In genomic region chr5:110780761-110781528, GRCm38 (mm10) we compare ENCODE assay signal across 8 mouse cellular contexts. TPM values are rescaled to one million over a fixed set of nuclear protein-coding genes. Genes with fewer than 3 reads are reported as not detected.
A peak's percentile ranks its signal among the peaks of the same experiment; 100 is the strongest.
DNase-seq lines count a peak whose midpoint lies in the region; ATAC-seq and TF ChIP-seq lines count a peak whose summit lies in the region.

No protein-coding gene starts in this region.

- WGBS in kidney, embryonic 15.5 days: 47% methylated on average over 10 of the region's 10 CpGs
- 57% methylated on average over 10 of the region's 10 CpGs for WGBS in heart, postnatal 0 days
- 61% methylated on average over 10 of the region's 10 CpGs for WGBS in liver, embryonic 16.5 days (ENCODE audit: insufficient replicate concordance)

- peaks cover 42% of the 10 kb centered on the region for H3K36me3 ChIP-seq in kidney, embryonic 15.5 days
- peaks cover 23% of the 10 kb centered on the region for H3K36me3 ChIP-seq in heart, postnatal 0 days (replicated peaks; ENCODE audit: control insufficient read depth, insufficient read depth, low read length)
- H3K36me3 ChIP-seq in liver, embryonic 16.5 days (ENCODE audit: control insufficient read depth, insufficient read depth): peaks cover 5% of the 10 kb centered on the region

- TF ChIP-seq CTCF in bone marrow macrophage, adult 2 months (IDR thresholded peaks at IDR 0.05; ENCODE audit: low read depth, low read length): no peak
- no peak for TF ChIP-seq CTCF in heart, postnatal 0 days (IDR thresholded peaks at IDR 0.05; ENCODE audit: low read depth)

- TF ChIP-seq EP300 in heart, postnatal 0 days (IDR thresholded peaks at IDR 0.05; ENCODE audit: low read depth): no peak

- peak overlapping the region; percentile 75 for H3K27ac ChIP-seq in kidney, embryonic 15.5 days
- no peak overlapping the region for H3K27ac ChIP-seq in bone marrow macrophage, adult 2 months (ENCODE audit: insufficient read depth, low read depth, low read length)
- H3K27ac ChIP-seq in heart, postnatal 0 days (ENCODE audit: low read depth): 0 out of 2 replicates have a peak overlapping the region, but pooled peaks have one; percentile 32
- H3K27ac ChIP-seq in liver, embryonic 16.5 days (ENCODE audit: low read length): peak overlapping the region; percentile 92

- TF ChIP-seq POLR2A in bone marrow macrophage, adult 2 months (IDR thresholded peaks at IDR 0.05; ENCODE audit: borderline replicate concordance, low read depth, low read length): no peak

- peak overlapping the region; percentile 91 for H3K4me3 ChIP-seq in kidney, embryonic 15.5 days (replicated peaks)
- H3K4me3 ChIP-seq in bone marrow macrophage, adult 2 months (ENCODE audit: insufficient read depth, low read length): peak overlapping the region; percentile 98
- peak overlapping the region; percentile 85 for H3K4me3 ChIP-seq in heart, postnatal 0 days (ENCODE audit: low read depth, low read length)
- H3K4me3 ChIP-seq in liver, embryonic 16.5 days (ENCODE audit: low read depth, low read length): peak overlapping the region; percentile 77

- peak; percentile 64; the same call in 1 of the 2 replicates for ATAC-seq in kidney, embryonic 15.5 days (replicated peaks; ENCODE audit: low FRiP score)
- peak; percentile 49; the same call in 1 of the 2 replicates for ATAC-seq in heart, postnatal 0 days (ENCODE audit: insufficient read depth, low read depth)
- ATAC-seq in liver, embryonic 16.5 days (ENCODE audit: low read depth): peak; percentile 6; the same call in 1 of the 2 replicates

- no peaks in the 10 kb centered on the region for H3K27me3 ChIP-seq in kidney, embryonic 15.5 days
- H3K27me3 ChIP-seq in heart, postnatal 0 days (ENCODE audit: control insufficient read depth, insufficient read depth, low read length): no peaks in the 10 kb centered on the region
- H3K27me3 ChIP-seq in liver, embryonic 16.5 days (ENCODE audit: control insufficient read depth, insufficient read depth, low read depth, low read length): no peaks in the 10 kb centered on the region

- peaks cover 23% of the 10 kb centered on the region for H3K4me1 ChIP-seq in kidney, embryonic 15.5 days
- H3K4me1 ChIP-seq in bone marrow macrophage, adult 2 months (ENCODE audit: control insufficient read depth, insufficient read depth, low read length): peaks cover 12% of the 10 kb centered on the region
- H3K4me1 ChIP-seq in heart, postnatal 0 days (ENCODE audit: control insufficient read depth, insufficient read depth): peaks cover 12% of the 10 kb centered on the region
- H3K4me1 ChIP-seq in liver, embryonic 16.5 days (ENCODE audit: control insufficient read depth, low read depth, low read length): peaks cover 41% of the 10 kb centered on the region

- H3K4me2 ChIP-seq in kidney, embryonic 15.5 days: peak overlapping the region; percentile 87
- H3K4me2 ChIP-seq in heart, postnatal 0 days (ENCODE audit: low read depth, low read length): peak overlapping the region; percentile 97
- H3K4me2 ChIP-seq in liver, embryonic 16.5 days (ENCODE audit: low read depth, low read length): peak overlapping the region; percentile 100

- DNase-seq in kidney, postnatal 36 days: no peak
- DNase-seq in heart, postnatal 0 days (ENCODE audit: low spot score): no peak
- DNase-seq in c-Kit-positive CD71-positive TER-119-positive erythroid progenitor cells, embryonic 14.5 days (ENCODE audit: low spot score): no peak
- no peak for DNase-seq in ovary, adult 18-20 months (ENCODE audit: low spot score)
- DNase-seq in T-cell, adult 2 months (ENCODE audit: low spot score): no peak

- no peaks in the 10 kb centered on the region for H3K9me3 ChIP-seq in kidney, embryonic 15.5 days (replicated peaks)
- H3K9me3 ChIP-seq in heart, postnatal 0 days (replicated peaks; ENCODE audit: control insufficient read depth, low read length): no peaks in the 10 kb centered on the region
- H3K9me3 ChIP-seq in liver, embryonic 16.5 days (replicated peaks; ENCODE audit: control insufficient read depth, low read length): no peaks in the 10 kb centered on the region

- peak overlapping the region; percentile 78 for H3K9ac ChIP-seq in kidney, embryonic 15.5 days
- 0 out of 2 replicates have a peak overlapping the region, but pooled peaks have one; percentile 83 for H3K9ac ChIP-seq in heart, postnatal 0 days (replicated peaks; ENCODE audit: low read depth, low read length)
- H3K9ac ChIP-seq in liver, embryonic 16.5 days (ENCODE audit: low read depth, low read length): peak overlapping the region; percentile 78

RNA-seq across cellular contexts. Expression of gene Pus1, which starts 0.5 kb away (rescaled TPM):
- 41.6 and 42.8 TPM in 2 replicates for polyA plus RNA-seq in kidney, embryonic 15.5 days (2015; fragmentation: Nextera tagmentation; extraction: Ambion mirVana)
- polyA plus RNA-seq in bone marrow macrophage, adult 2 months (2012; ENCODE audit: insufficient read depth, insufficient read length, missing spikeins): 11.4 and 12.7 TPM in 2 replicates
- total RNA-seq in heart, postnatal 0 days (2014; rRNA removed; ENCODE audit: low replicate concordance): 21.2 and 23.7 TPM in 2 replicates
- 20.5 and 23.4 TPM in 2 replicates for polyA plus RNA-seq in heart, postnatal 0 days (2015; fragmentation: Nextera tagmentation; extraction: Ambion mirVana)
- 24.5 and 24.6 TPM in 2 replicates for polyA plus RNA-seq in liver, embryonic 16.5 days (2015; fragmentation: Nextera tagmentation; extraction: Ambion mirVana)

RNA-seq across cellular contexts. Expression of gene Ep400, which starts 10.4 kb away (rescaled TPM):
- polyA plus RNA-seq in kidney, embryonic 15.5 days (2015; fragmentation: Nextera tagmentation; extraction: Ambion mirVana): 45.0 and 47.5 TPM in 2 replicates
- polyA plus RNA-seq in bone marrow macrophage, adult 2 months (2012; ENCODE audit: insufficient read depth, insufficient read length, missing spikeins): 27.9 and 31.5 TPM in 2 replicates
- total RNA-seq in heart, postnatal 0 days (2014; rRNA removed; ENCODE audit: low replicate concordance): 21.9 and 43.1 TPM in 2 replicates
- polyA plus RNA-seq in heart, postnatal 0 days (2015; fragmentation: Nextera tagmentation; extraction: Ambion mirVana): 10.2 and 12.7 TPM in 2 replicates
- 21.8 and 25.1 TPM in 2 replicates for polyA plus RNA-seq in liver, embryonic 16.5 days (2015; fragmentation: Nextera tagmentation; extraction: Ambion mirVana)

RNA-seq across cellular contexts. Expression of gene Ulk1, which starts 29.0 kb away (rescaled TPM):
- 16.2 and 19.3 TPM in 2 replicates for polyA plus RNA-seq in kidney, embryonic 15.5 days (2015; fragmentation: Nextera tagmentation; extraction: Ambion mirVana)
- 46.3 and 55.4 TPM in 2 replicates for polyA plus RNA-seq in bone marrow macrophage, adult 2 months (2012; ENCODE audit: insufficient read depth, insufficient read length, missing spikeins)
- 31.8 and 36.3 TPM in 2 replicates for total RNA-seq in heart, postnatal 0 days (2014; rRNA removed; ENCODE audit: low replicate concordance)
- polyA plus RNA-seq in heart, postnatal 0 days (2015; fragmentation: Nextera tagmentation; extraction: Ambion mirVana): 9.8 TPM in 2 replicates
- 12.5 and 13.7 TPM in 2 replicates for polyA plus RNA-seq in liver, embryonic 16.5 days (2015; fragmentation: Nextera tagmentation; extraction: Ambion mirVana)

RNA-seq across cellular contexts. Expression of gene Hscb, which starts 58.6 kb away (rescaled TPM):
- polyA plus RNA-seq in kidney, embryonic 15.5 days (2015; fragmentation: Nextera tagmentation; extraction: Ambion mirVana): 31.5 and 35.8 TPM in 2 replicates
- polyA plus RNA-seq in bone marrow macrophage, adult 2 months (2012; ENCODE audit: insufficient read depth, insufficient read length, missing spikeins): 58.7 and 84.4 TPM in 2 replicates
- 23.0 and 42.1 TPM in 2 replicates for total RNA-seq in heart, postnatal 0 days (2014; rRNA removed; ENCODE audit: low replicate concordance)
- 23.6 and 26.5 TPM in 2 replicates for polyA plus RNA-seq in heart, postnatal 0 days (2015; fragmentation: Nextera tagmentation; extraction: Ambion mirVana)
- polyA plus RNA-seq in liver, embryonic 16.5 days (2015; fragmentation: Nextera tagmentation; extraction: Ambion mirVana): 58.5 and 59.1 TPM in 2 replicates

RNA-seq across cellular contexts. Expression of gene Chek2, which starts 58.8 kb away (rescaled TPM):
- 36.3 and 36.8 TPM in 2 replicates for polyA plus RNA-seq in kidney, embryonic 15.5 days (2015; fragmentation: Nextera tagmentation; extraction: Ambion mirVana)
- 32.6 and 33.5 TPM in 2 replicates for polyA plus RNA-seq in bone marrow macrophage, adult 2 months (2012; ENCODE audit: insufficient read depth, insufficient read length, missing spikeins)
- total RNA-seq in heart, postnatal 0 days (2014; rRNA removed; ENCODE audit: low replicate concordance): 2.5 and 4.8 TPM in 2 replicates
- polyA plus RNA-seq in heart, postnatal 0 days (2015; fragmentation: Nextera tagmentation; extraction: Ambion mirVana): 6.1 and 6.4 TPM in 2 replicates
- 29.3 and 34.2 TPM in 2 replicates for polyA plus RNA-seq in liver, embryonic 16.5 days (2015; fragmentation: Nextera tagmentation; extraction: Ambion mirVana)

Comparison
In these comparisons a context has a peak if more than half of its experiments do, and no peak if none do; other contexts are left out.
1. ATAC-seq: peak in every context shown above with its lines; median percentile 64 in kidney, embryonic 15.5 days; 49 in heart, postnatal 0 days; 6 in liver, embryonic 16.5 days.